ENCODE assay signal across 10 mouse cellular contexts in genomic region chr7:118295275-118295674, GRCm38 (mm10). TPM values are rescaled to one million over a fixed set of nuclear protein-coding genes. Genes with fewer than 3 reads are reported as not detected.
DNase-seq lines count a peak whose midpoint lies in the region; ATAC-seq and TF ChIP-seq lines count a peak whose summit lies in the region.
"Had no signal": no experiment of that assay in that cellular context is flagged by ENCODE, and none has a peak within 500 bp of the region (broad histone marks: within the 10 kb centered on the region; RNA-seq: fewer than 3 reads in every experiment).

No protein-coding gene starts in this region.

- H3K4me1 ChIP-seq in hindbrain, postnatal 0 days (ENCODE audit: insufficient read depth, low read length): peaks cover 5% of the 10 kb centered on the region; the same call in 1 of the 2 replicates
- no peaks in the 10 kb centered on the region for H3K4me1 ChIP-seq in hindbrain, embryonic 11.5 days (replicated peaks; ENCODE audit: control insufficient read depth, insufficient read depth, low read length)

- no peak overlapping the region for H3K27ac ChIP-seq in hindbrain, postnatal 0 days
- no peak overlapping the region for H3K27ac ChIP-seq in hindbrain, embryonic 11.5 days (ENCODE audit: low read depth, low read length)

- 0 out of 2 replicates have a peak, but pooled peaks cover 5% of the 10 kb centered on the region for H3K9me3 ChIP-seq in hindbrain, postnatal 0 days (ENCODE audit: low read length)
- peaks cover 3% of the 10 kb centered on the region; the same call in 1 of the 2 replicates for H3K9me3 ChIP-seq in hindbrain, embryonic 11.5 days (ENCODE audit: control insufficient read depth, low read length)

- H3K27me3 ChIP-seq in hindbrain, postnatal 0 days (ENCODE audit: insufficient read depth, low read length): no peaks in the 10 kb centered on the region
- no peaks in the 10 kb centered on the region for H3K27me3 ChIP-seq in hindbrain, embryonic 11.5 days (ENCODE audit: control insufficient read depth, insufficient read depth, low read length)

- H3K36me3 ChIP-seq in hindbrain, postnatal 0 days (ENCODE audit: insufficient read depth, low read length): no peaks in the 10 kb centered on the region
- H3K36me3 ChIP-seq in hindbrain, embryonic 11.5 days (ENCODE audit: control insufficient read depth, insufficient read depth, low read length): no peaks in the 10 kb centered on the region

- H3K4me2 ChIP-seq in hindbrain, postnatal 0 days (ENCODE audit: low read depth, low read length): no peak overlapping the region
- no peak overlapping the region for H3K4me2 ChIP-seq in hindbrain, embryonic 11.5 days (replicated peaks; ENCODE audit: low read depth, low read length)

- peak; percentile 32 for TF ChIP-seq CTCF in hindbrain, postnatal 0 days (IDR thresholded peaks at IDR 0.05; ENCODE audit: low read depth)

- H3K4me3 ChIP-seq in hindbrain, postnatal 0 days (ENCODE audit: low read length): no peak overlapping the region
- H3K4me3 ChIP-seq in hindbrain, embryonic 11.5 days (ENCODE audit: low read depth, low read length): no peak overlapping the region
- H3K4me3 ChIP-seq: megakaryocyte, embryonic 14.5 days had no signal

- DNase-seq in hindbrain, postnatal 0 days (ENCODE audit: low spot score): no peak
- DNase-seq in hindbrain, embryonic 11.5 days (ENCODE audit: low spot score): no peak
- DNase-seq in A20 (ENCODE audit: low read depth, low spot score) (peak; percentile 88), NIH3T3 (ENCODE audit: low read depth) (peak; percentile 45)
- DNase-seq in lung, postnatal 36 days: peak; percentile 49
- DNase-seq in Muller cell, postnatal 12 days (ENCODE audit: inconsistent ontology term): no peak
- DNase-seq in frontal cortex, postnatal 14 days (ENCODE audit: low spot score in 2 of 2): no peak

- H3K9ac ChIP-seq in hindbrain, postnatal 0 days (replicated peaks; ENCODE audit: low read length): no peak overlapping the region
- H3K9ac ChIP-seq in hindbrain, embryonic 11.5 days (ENCODE audit: low read depth, low read length): no peak overlapping the region

- 84% methylated on average over 11 of the region's 11 CpGs for WGBS in hindbrain, postnatal 0 days
- WGBS in hindbrain, embryonic 11.5 days: 81% methylated on average over 11 of the region's 11 CpGs

- ATAC-seq in hindbrain, postnatal 0 days: no peak
- no peak for ATAC-seq in hindbrain, embryonic 11.5 days (ENCODE audit: low FRiP score)
- no peak for ATAC-seq in inflammation-experienced regulatory T-cells, adult 6 months
- ATAC-seq: forebrain, embryonic 14.5 days had no signal

RNA-seq across cellular contexts. Expression of gene Smg1, which starts 51.8 kb away (rescaled TPM):
- total RNA-seq in hindbrain, postnatal 0 days (2014; rRNA removed): 38.6 and 39.9 TPM in 2 replicates
- 15.4 and 15.9 TPM in 2 replicates for polyA plus RNA-seq in hindbrain, postnatal 0 days (2015; fragmentation: Nextera tagmentation; extraction: Ambion mirVana)
- polyA plus RNA-seq in hindbrain, embryonic 11.5 days (2014; fragmentation: Nextera tagmentation; extraction: Ambion mirVana): 20.1 and 30.3 TPM in 2 replicates
- 10 to 100 TPM; 19.5 to 33.9 (median 33.0) TPM for polyA plus RNA-seq in inflammation-experienced regulatory T-cells, adult 6 months (2017; shearing (Covaris generic))

Comparison
In these comparisons a context has a peak if more than half of its experiments do, and no peak if none do; other contexts are left out.
1. DNase-seq: peak in A20 (single experiment), NIH3T3 (single experiment) and lung, postnatal 36 days (single experiment); none in hindbrain, postnatal 0 days (single experiment), hindbrain, embryonic 11.5 days (single experiment), Muller cell, postnatal 12 days (single experiment) and frontal cortex, postnatal 14 days (0 of 2).